Mouse (Mus musculus) liver, adult 2 months (tissue): ENCODE data around the gene Mindy4.

Source experiments
- CTCF ChIP-seq: fragments of 200-500 bp; IDR thresholded peaks from 2 replicates; pipeline ENCODE4 v1.5.1; 2011; ENCODE audit warnings: low read depth, low read length, control low read depth
- POLR2A ChIP-seq: fragments of 200-500 bp; IDR thresholded peaks from 2 replicates; pipeline ENCODE4 v1.6.1; 2011; ENCODE audit warnings: low read length, control low read depth; ENCODE audit not compliant: insufficient read depth; ENCODE audit errors: extremely low read depth

DNA sequence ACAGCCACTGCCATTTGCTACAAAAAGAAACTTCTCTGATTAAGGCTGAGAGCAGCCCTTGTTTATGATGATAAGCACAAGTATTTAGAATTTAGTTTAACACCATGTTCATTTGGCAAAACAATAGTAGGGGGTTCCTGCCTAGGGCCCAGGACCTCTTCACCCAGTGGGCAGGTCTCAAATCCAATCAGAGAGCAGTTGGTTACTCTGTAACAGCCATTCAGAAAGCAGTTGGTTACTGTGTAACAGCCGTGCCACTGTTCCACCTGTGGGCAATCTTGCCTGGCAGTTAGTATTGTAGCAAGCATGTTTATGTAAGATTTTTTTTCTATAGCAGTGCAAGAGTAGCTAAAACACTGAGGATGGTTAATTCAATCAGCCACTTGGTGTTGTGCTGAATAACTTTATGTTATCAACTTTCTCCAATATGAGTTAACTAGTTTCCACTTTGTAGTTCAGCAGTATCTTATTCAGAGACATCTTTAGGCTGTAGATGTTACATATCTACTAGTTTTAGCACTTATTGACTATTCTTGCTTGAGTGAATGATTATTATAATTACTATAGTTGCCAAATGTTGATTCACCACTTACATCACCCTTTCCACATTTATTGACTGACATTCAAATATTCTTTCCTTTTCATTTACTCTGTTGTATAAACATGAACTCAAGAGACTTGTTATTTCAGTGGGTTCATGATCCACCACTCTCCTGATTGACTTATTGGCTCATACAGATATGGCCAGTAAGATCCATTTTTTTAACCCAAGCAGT is 20.3 kb upstream of the Mindy4 start:
- TF ChIP-seq CTCF (no peak), POLR2A (no peak)
